Mouse (Mus musculus) C2C12 (cell line): Measurements from ENCODE around the gene Palld. TPM values are rescaled to one million over a fixed set of nuclear protein-coding genes. Genes with fewer than 3 reads are reported as not detected.

ENCODE experiments used
- H3K27me3 ChIP-seq: one replicate; pipeline ENCODE4 v1.6.1; 2011; ENCODE audit not compliant: control insufficient read depth, insufficient read depth, insufficient read length
- H3K36me3 ChIP-seq: one replicate; pipeline ENCODE4 v1.6.1; 2011; ENCODE audit not compliant: control insufficient read depth, insufficient read depth
- H3K4me3 ChIP-seq: one replicate; pipeline ENCODE4 v1.5.1; 2011; ENCODE audit warnings: mild to moderate bottlenecking, control low read depth; ENCODE audit not compliant: poor library complexity, insufficient read depth, severe bottlenecking
- H3K79me2 ChIP-seq: one replicate; pipeline ENCODE4 v1.6.1; 2011; ENCODE audit not compliant: control insufficient read depth, insufficient read depth
- H3K79me3 ChIP-seq: one replicate; pipeline ENCODE4 v1.6.1; 2011; ENCODE audit warnings: low read depth, control low read depth
- H3ac ChIP-seq: one replicate; pipeline ENCODE3; 2011; ENCODE audit warnings: low read depth; ENCODE audit not compliant: control insufficient read depth, insufficient read length
- CEBPB ChIP-seq: IDR thresholded peaks from one replicate; pipeline ENCODE4 v1.6.1; 2011; ENCODE audit warnings: low read depth, mild to moderate bottlenecking, control low read depth, moderate library complexity
- CTCF ChIP-seq: IDR thresholded peaks from one replicate; pipeline ENCODE4 v1.5.1; 2011; ENCODE audit not compliant: control insufficient read depth, insufficient read depth, insufficient read length
- FOSL1 ChIP-seq: IDR thresholded peaks from one replicate; pipeline ENCODE4 v1.8.0; 2011; ENCODE audit warnings: mild to moderate bottlenecking, low read length; ENCODE audit not compliant: poor library complexity, insufficient read depth, severe bottlenecking
- MAX ChIP-seq: IDR thresholded peaks from one replicate; pipeline ENCODE4 v1.6.1; 2011; ENCODE audit warnings: mild to moderate bottlenecking, control low read depth
- MYOD1 ChIP-seq: IDR thresholded peaks from one replicate; pipeline ENCODE4 v1.6.1; 2011; ENCODE audit warnings: low read depth; ENCODE audit not compliant: control insufficient read depth, insufficient read length
- MYOG ChIP-seq: IDR thresholded peaks from one replicate; pipeline ENCODE4 v1.6.1; 2011; ENCODE audit not compliant: control insufficient read depth, insufficient read length; ENCODE audit errors: extremely low read depth
- USF1 ChIP-seq: IDR thresholded peaks from one replicate; pipeline ENCODE4 v1.6.1; 2011; ENCODE audit warnings: low read depth, mild to moderate bottlenecking, control low read depth, moderate library complexity
- polyA plus RNA-seq: library from polyadenylated mRNA; unstranded; fragments of >200 nt; fragmentation: generic; extraction: Trizol; gene quantifications from one replicate; pipeline ENCODE4 v1.2.1, GENCODE M21; 2012; ENCODE audit warnings: missing spikeins

The Palld gene
- polyA plus RNA-seq, 1 experiment = 79.5 TPM

DNA sequence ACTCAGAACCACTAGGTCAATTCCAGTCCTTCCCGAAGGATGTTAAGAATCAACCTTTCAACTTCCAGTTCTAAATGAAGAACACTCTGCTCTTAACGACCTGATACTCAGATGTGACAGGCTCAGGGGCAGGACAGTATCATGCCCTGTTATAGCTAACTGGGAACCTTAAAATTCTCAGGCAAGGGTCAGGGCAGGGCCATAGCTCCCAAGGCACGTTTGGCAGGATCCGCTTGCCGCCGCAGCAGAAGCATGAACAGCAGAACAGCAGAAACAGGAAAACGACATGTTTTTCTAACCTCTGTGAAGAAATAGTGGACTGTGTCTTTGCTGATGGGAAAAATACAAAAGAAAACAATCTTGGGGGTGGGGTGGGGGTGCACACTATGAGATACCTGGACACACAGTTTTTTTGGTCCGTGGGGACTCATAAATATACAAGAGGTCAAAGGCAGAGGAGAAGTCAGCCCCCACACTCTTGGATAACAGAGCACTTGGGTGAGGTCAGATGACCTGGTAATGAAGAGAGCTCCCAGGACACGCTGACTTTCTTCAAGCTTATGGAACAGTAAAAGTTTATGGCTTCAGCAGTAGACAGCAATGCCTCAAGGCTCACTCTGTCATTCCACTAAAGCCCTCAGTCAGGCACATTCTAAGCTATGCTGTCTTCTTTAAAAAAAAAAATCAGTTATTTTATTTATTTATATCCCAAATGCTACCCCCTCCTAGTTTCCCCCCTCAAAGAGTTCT is 201.4 kb downstream of the Palld start:
- no peak for TF ChIP-seq CTCF
- Histone ChIP-seq H3K27me3 (no peaks in the 10 kb centered on the region), H3K79me2 (no peaks in the 10 kb centered on the region), H3ac (no peak overlapping the region), H3K79me3 (no peaks in the 10 kb centered on the region), H3K36me3 (peaks cover 41% of the 10 kb centered on the region), H3K4me3 (no peak overlapping the region)

DNA sequence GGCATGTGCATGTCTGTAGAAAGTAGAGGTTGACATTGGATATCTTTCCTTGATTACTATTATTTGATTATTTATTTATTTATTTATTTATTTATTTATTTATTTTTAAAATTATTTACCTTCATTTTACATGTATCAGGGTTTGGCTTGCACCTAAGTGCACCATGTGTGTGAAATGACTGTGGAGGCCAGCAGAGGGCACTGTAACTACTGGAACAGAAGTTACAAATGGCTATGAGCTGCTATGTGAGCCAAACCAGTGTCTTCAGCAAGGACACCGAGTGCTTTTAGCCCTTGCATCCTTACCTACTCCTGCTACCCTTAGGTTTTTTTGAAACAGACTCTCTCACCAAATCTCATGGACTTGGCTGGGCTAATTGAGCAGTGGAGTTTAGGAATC is 202.2 kb downstream of the Palld start:
- no peaks in the 10 kb centered on the region for H3K27me3 ChIP-seq
- TF ChIP-seq MAX = no peak
- no peak overlapping the region for H3K4me3 ChIP-seq
- H3K79me2 ChIP-seq = no peaks in the 10 kb centered on the region
- H3K36me3 ChIP-seq = peaks cover 35% of the 10 kb centered on the region
- no peak overlapping the region for H3ac ChIP-seq
- no peaks in the 10 kb centered on the region for H3K79me3 ChIP-seq

DNA sequence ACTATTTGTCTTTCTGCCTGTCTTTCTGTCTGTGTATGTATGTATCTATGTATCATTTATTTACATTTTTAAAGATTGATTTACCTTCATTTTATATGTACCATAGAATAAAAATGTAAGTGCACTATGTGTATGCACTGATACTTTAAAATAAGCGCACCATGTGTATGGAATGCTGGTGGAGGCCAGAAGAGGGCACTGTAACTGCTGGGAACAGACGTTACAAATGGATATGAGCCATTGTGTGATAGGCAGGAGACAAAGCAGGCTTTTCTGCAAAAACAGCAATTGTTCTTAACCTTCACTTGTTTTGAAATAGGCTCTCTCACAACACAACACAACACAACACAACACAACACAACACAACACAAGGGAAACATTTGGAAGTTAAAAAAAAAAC is 203.5 kb downstream of the Palld start:
- Histone ChIP-seq H3K79me3 (no peaks in the 10 kb centered on the region), H3K79me2 (no peaks in the 10 kb centered on the region), H3ac (no peak overlapping the region), H3K27me3 (no peaks in the 10 kb centered on the region), H3K36me3 (peaks cover 28% of the 10 kb centered on the region), H3K4me3 (no peak overlapping the region)
- TF ChIP-seq CTCF (no peak), MAX (no peak), MYOD1 (no peak), MYOG (no peak), USF1 (no peak)

DNA sequence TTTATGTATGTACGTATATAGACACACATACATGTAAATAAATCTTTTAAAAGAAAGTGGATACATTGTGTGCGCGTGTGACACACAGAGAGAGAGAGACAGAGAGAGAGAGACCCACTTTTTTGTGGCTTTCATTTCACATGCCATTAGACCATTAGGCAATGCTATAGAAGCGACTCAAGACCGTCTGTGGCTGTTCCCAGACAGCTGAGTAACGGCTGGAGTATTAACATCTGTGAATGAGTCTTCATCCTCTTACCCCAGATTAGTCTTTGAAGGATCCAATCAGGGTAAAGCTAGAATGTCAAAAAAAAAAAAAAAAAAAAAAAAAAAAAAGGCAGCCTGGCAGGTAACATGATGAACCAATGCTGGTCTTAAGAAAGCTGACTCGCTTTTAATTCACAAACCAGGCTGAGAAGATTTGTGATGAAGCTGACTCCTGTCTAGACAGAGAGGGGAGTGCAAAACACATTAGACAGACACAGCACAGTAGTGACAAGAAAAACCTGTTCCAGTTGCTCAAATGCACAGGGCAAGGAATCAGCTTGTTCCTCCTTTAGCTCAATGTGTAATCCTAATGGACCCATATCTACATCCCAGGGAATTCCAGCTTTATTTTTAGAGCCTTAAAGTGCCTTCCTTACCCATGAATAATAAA is 204.6 kb downstream of the Palld start:
- no peak overlapping the region for H3ac ChIP-seq
- TF ChIP-seq MAX (no peak), MYOG (no peak), MYOD1 (no peak), FOSL1 (no peak), CTCF (no peak), USF1 (no peak), CEBPB (no peak)
- no peaks in the 10 kb centered on the region for H3K27me3 ChIP-seq
- no peak overlapping the region for H3K4me3 ChIP-seq
- H3K79me3 ChIP-seq = no peaks in the 10 kb centered on the region
- H3K79me2 ChIP-seq = no peaks in the 10 kb centered on the region
- peaks cover 24% of the 10 kb centered on the region for H3K36me3 ChIP-seq

DNA sequence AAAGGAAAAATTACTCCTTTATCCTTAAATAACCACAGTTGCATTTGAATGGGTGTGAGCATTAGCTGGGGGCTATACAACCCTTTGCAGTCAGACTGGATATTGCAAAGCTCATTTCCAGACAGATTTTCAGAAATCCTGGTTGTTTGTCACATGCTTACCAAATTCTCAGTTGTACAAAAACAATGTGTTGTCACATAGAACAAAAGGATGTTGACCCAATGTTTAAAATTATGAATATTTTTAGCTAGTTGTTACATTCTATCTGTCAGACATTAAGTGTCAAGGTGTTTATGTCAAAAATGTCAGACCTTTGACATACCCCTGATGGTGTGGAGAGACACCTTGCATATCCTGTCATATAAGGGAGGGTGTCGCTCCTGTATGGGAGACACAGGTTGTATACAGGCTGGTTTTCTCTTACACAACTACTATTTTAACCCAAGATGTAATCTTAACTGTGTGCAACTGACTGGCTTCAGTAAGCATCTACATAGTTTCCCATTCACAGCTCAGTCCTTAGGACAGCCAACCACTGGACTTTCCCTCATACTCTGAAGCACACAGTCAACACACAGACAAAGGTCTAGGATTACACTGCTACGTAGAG is 205.5 kb downstream of the Palld start:
- Histone ChIP-seq H3ac (no peak overlapping the region), H3K79me3 (no peaks in the 10 kb centered on the region), H3K4me3 (no peak overlapping the region), H3K79me2 (no peaks in the 10 kb centered on the region), H3K36me3 (peaks cover 19% of the 10 kb centered on the region), H3K27me3 (no peaks in the 10 kb centered on the region)
- TF ChIP-seq CTCF = no peak
- TF ChIP-seq MYOD1 = no peak
- no peak for TF ChIP-seq MYOG
- no peak for TF ChIP-seq USF1

DNA sequence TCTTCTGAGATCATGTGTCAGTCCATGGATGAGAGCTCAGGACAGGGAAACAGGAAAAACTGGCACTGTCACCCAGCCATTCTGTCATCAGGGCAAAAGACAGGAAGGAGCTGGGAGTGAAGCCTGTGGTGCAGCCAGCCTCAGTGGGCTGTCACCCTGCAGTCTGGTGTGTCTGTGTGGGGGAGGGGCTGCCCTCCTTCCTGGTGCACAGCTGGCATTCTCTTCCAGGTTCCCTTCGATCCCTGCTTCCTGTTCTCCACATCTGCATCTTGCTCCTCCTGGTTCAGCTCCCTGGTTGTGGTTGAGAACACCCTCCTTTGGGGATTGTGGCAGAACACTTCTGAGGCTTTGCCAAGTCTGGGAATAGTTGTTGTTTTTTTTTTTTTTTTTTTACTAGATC is 207.1 kb downstream of the Palld start:
- no peak for TF ChIP-seq CTCF
- TF ChIP-seq MYOD1 = no peak
- no peak for TF ChIP-seq FOSL1
- no peak for TF ChIP-seq USF1
- no peak for TF ChIP-seq MAX
- TF ChIP-seq CEBPB = no peak
- no peak for TF ChIP-seq MYOG

More for the DNA sequence above, 207.1 kb downstream of the Palld start:
- Histone ChIP-seq H3ac (no peak overlapping the region), H3K79me2 (no peaks in the 10 kb centered on the region), H3K4me3 (no peak overlapping the region), H3K79me3 (no peaks in the 10 kb centered on the region), H3K36me3 (peaks cover 5% of the 10 kb centered on the region), H3K27me3 (no peaks in the 10 kb centered on the region)
